Mouse (Mus musculus) forebrain, embryonic 11.5 days (tissue): Measurements from ENCODE around the gene Psen1. TPM values are rescaled to one million over a fixed set of nuclear protein-coding genes. Genes with fewer than 3 reads are reported as not detected.

ENCODE experiments used
- ATAC-seq: fragments of 200-750 bp; cut with Nextera tagmentation; replicated peaks from 2 replicates; pipeline ENCODE4 v1.8.0; 2017; ENCODE audit warnings: moderate TSS enrichment; ENCODE audit not compliant: low FRiP score
- DNase-seq: peaks from one replicate; pipeline ENCODE4 v3.0.0-alpha.2; 2017; ENCODE audit warnings: low spot score
- H3K27ac ChIP-seq: fragments of 300-500 bp; sonication (generic); 2 replicates; pipeline ENCODE4 v1.5.1; 2014; ENCODE audit warnings: low read depth, low read length
- H3K27me3 ChIP-seq: fragments of 300-500 bp; sonication (generic); 2 replicates; pipeline ENCODE4 v1.6.1; 2014; ENCODE audit warnings: mild to moderate bottlenecking, low read length, mixed read lengths; ENCODE audit not compliant: control insufficient read depth, insufficient read depth
- H3K36me3 ChIP-seq: fragments of 300-500 bp; sonication (generic); 2 replicates; pipeline ENCODE4 v1.6.1; 2014; ENCODE audit warnings: mild to moderate bottlenecking, low read length, moderate library complexity, mixed read lengths; ENCODE audit not compliant: control insufficient read depth, insufficient read depth
- H3K4me1 ChIP-seq: fragments of 300-500 bp; sonication (generic); replicated peaks from 2 replicates; pipeline ENCODE4 v1.6.1; 2014; ENCODE audit warnings: low read length, mixed read lengths; ENCODE audit not compliant: control insufficient read depth, insufficient read depth
- H3K4me2 ChIP-seq: fragments of 300-500 bp; sonication (generic); 2 replicates; pipeline ENCODE4 v1.6.1; 2014; ENCODE audit warnings: low read depth, mild to moderate bottlenecking, low read length, moderate library complexity, mixed read lengths; ENCODE audit not compliant: severe bottlenecking
- H3K4me3 ChIP-seq: fragments of 300-500 bp; sonication (generic); 2 replicates; pipeline ENCODE4 v1.5.1; 2014; ENCODE audit warnings: low read depth, low read length
- H3K9ac ChIP-seq: fragments of 300-500 bp; sonication (generic); 2 replicates; pipeline ENCODE4 v1.6.1; 2014; ENCODE audit warnings: low read length
- H3K9me3 ChIP-seq: fragments of 300-500 bp; sonication (generic); 2 replicates; pipeline ENCODE4 v1.6.1; 2016; ENCODE audit warnings: low read length, mixed read lengths; ENCODE audit not compliant: control insufficient read depth
- WGBS: fragments of 180-500 bp; shearing (Covaris S2); extraction: QIAGEN DNeasy Blood & Tissue Kit; methylation state at CpG from one replicate; pipeline ENCODE4 v1.1.7; 2014; 5-methylcytosine and 5-hydroxymethylcytosine counted together
- polyA plus RNA-seq: library from polyadenylated mRNA; unstranded; fragments of >200 nt; fragmentation: Nextera tagmentation; extraction: Ambion mirVana; gene quantifications from 2 replicates; pipeline ENCODE4 v1.2.1, GENCODE M21; 2014

The Psen1 gene
- polyA plus RNA-seq, 1 experiment from 2014 or later: 69.6 TPM

DNA sequence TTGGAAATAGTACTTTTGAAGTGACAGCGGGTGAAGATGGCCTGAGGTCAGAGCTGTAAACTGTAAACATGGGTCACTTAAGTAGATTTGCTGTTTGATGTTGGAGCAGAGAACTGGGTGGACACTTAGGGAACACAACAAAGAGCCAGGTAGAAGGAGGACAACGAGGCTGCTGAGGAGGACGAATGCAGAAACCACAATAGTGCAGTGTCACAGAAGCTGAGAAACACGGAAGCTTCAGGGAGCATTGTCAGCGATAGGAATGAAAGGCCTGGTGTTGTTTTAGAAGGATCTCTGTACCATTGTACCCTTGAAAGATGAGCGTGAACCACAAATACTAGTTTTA, 1.1 kb downstream of the Psen1 start:
- Histone ChIP-seq H3K27me3 (no peaks in the 10 kb centered on the region), H3K4me2 (peak overlapping the region; percentile 87), H3K4me3 (peak overlapping the region; percentile 93), H3K9me3 (no peaks in the 10 kb centered on the region), H3K9ac (peak overlapping the region; percentile 91), H3K36me3 (no peaks in the 10 kb centered on the region), H3K4me1 (no peaks in the 10 kb centered on the region), H3K27ac (no peak overlapping the region)
- 38% methylated on average over 6 of the region's 6 CpGs for WGBS
- DNase-seq: no peak
- no peak for ATAC-seq

DNA sequence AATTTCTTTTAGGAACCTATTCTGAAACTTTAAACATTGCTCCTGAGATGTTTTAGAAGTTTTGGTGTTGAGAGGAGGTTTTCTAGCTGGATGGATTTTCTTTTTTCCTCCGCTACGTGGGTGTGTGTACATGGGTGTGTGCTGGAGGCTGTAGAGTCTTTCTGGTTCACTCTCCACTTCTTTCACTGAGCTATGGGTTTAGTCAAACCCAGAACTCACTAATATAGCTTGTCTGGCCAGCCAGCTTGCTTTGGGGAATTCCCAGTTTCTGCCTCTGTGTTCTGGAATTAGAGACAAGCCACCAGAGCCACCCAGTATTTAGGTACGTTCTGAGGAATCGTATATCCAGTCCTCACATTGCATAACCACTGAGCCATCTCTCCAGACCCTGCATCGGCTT, 6.1 kb downstream of the Psen1 start:
- WGBS: 95% methylated on average over 5 of the region's 5 CpGs
- Histone ChIP-seq H3K9me3 (no peaks in the 10 kb centered on the region), H3K4me3 (no peak overlapping the region), H3K9ac (no peak overlapping the region), H3K4me1 (no peaks in the 10 kb centered on the region), H3K27me3 (no peaks in the 10 kb centered on the region), H3K36me3 (no peaks in the 10 kb centered on the region), H3K4me2 (no peak overlapping the region), H3K27ac (no peak overlapping the region)
- DNase-seq (no peak), ATAC-seq (no peak)

DNA sequence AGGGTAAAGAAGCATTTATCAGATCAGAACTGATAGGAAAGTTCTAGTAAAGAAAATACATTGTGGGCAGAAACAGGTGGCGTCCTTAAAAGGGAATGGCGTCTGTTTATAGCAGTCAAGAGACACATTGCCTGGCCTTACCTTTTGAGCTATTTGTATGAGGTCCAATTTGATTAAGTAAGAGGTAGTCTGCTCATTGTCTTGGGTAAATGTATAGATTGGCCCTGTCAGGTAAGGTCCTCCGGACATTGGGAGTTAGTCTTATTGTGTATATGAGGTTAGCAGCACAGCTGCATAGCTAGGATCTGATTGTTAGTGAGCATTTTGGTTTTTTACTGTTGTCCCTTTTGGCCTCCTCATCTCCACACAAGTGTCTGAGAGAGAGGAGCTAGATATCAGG, 6.7 kb downstream of the Psen1 start:
- 94% methylated on average over 3 of the region's 3 CpGs for WGBS
- ATAC-seq: no peak
- no peaks in the 10 kb centered on the region; the same call in 1 of the 2 replicates for H3K36me3 ChIP-seq

DNA sequence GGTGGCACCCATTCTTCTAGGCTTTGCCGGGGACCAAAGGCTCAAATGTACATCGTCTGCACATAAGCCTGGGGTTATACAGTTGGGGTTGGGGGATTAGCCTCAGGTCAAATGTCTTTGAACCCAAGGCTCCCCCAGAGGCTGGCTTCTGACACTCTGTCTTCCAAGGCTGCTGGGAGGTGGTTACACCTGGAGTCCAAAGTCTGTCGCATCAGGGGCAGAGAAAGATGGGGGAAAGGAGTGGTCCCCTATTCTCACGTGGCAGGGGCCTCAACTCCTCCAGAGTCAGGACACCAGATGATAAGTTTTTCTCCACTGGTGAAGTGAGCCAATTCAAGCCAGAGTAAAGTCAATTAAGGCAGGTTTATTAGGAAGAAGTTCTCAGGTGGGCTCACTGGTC, 10.7 kb downstream of the Psen1 start:
- DNase-seq: no peak

More for the DNA sequence above, 6.7 kb downstream of the Psen1 start:
- H3K27me3 ChIP-seq: no peaks in the 10 kb centered on the region
- no peaks in the 10 kb centered on the region for H3K9me3 ChIP-seq
- no peak for DNase-seq
- no peak overlapping the region for H3K4me3 ChIP-seq
- H3K9ac ChIP-seq: no peak overlapping the region
- H3K4me1 ChIP-seq: no peaks in the 10 kb centered on the region
- no peak overlapping the region for H3K4me2 ChIP-seq
- no peak overlapping the region for H3K27ac ChIP-seq

DNA sequence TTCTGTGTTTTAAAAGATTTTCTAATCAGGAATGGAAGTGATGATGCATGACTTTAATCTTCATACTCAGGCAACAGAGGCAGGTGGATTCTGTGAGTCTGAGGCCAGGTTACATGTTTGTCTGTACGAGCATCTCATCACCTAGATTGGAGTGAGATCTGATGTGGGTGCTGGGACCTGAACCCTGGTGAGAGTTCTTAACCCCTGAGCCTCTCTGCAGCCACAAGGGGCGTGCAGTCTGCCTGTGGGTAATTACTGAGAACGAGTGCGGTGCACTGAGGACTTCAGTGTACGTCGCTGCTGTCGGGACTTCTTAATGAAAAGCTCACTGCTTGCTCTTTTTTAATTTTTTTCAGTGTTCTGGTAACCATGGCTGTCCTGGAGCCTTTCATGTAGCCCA, 13.7 kb downstream of the Psen1 start:
- WGBS: 84% methylated on average over 7 of the region's 7 CpGs
- no peak for ATAC-seq
- H3K4me3 ChIP-seq: no peak overlapping the region

More for the DNA sequence above, 10.7 kb downstream of the Psen1 start:
- no peak overlapping the region for H3K9ac ChIP-seq
- no peaks in the 10 kb centered on the region; the same call in 1 of the 2 replicates for H3K36me3 ChIP-seq
- H3K4me3 ChIP-seq: no peak overlapping the region
- no peak for ATAC-seq
- no peaks in the 10 kb centered on the region for H3K4me1 ChIP-seq
- H3K4me2 ChIP-seq: no peak overlapping the region
- H3K27ac ChIP-seq: no peak overlapping the region
- 93% methylated on average over 4 of the region's 4 CpGs for WGBS
- no peaks in the 10 kb centered on the region for H3K27me3 ChIP-seq
- no peaks in the 10 kb centered on the region for H3K9me3 ChIP-seq

DNA sequence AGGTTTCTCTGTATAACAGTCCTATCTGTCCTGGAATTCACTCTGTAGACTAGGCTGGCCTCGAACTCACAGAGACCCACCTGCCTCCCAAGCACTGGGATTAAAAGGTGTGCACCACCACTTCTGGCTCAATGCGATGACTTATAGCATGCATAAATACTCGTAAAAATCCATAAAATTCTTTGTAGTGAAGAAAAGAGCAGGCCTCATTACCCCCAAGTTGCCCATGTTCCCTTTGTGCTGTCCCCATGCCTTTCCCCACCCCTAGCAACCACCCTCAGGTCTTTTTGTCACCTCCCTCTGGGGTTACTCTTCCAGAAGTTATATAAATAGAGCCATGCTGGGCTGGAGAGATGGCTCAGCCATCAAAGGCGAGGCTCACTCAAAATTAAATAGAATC, 14.8 kb downstream of the Psen1 start:
- Histone ChIP-seq H3K27ac (no peak overlapping the region), H3K4me2 (no peak overlapping the region), H3K9me3 (no peaks in the 10 kb centered on the region), H3K9ac (no peak overlapping the region), H3K4me1 (no peaks in the 10 kb centered on the region), H3K36me3 (no peaks in the 10 kb centered on the region; the same call in 1 of the 2 replicates), H3K4me3 (no peak overlapping the region), H3K27me3 (no peaks in the 10 kb centered on the region)
- WGBS: 54% methylated on average over 4 of the region's 4 CpGs
- peak; percentile 49; the same call in 1 of the 2 replicates for ATAC-seq
- DNase-seq: peak; percentile 63

More for the DNA sequence above, 13.7 kb downstream of the Psen1 start:
- no peak for DNase-seq
- H3K4me2 ChIP-seq: no peak overlapping the region
- no peaks in the 10 kb centered on the region; the same call in 1 of the 2 replicates for H3K36me3 ChIP-seq
- no peak overlapping the region for H3K27ac ChIP-seq
- no peaks in the 10 kb centered on the region for H3K9me3 ChIP-seq
- H3K9ac ChIP-seq: no peak overlapping the region
- no peaks in the 10 kb centered on the region for H3K4me1 ChIP-seq
- no peaks in the 10 kb centered on the region for H3K27me3 ChIP-seq

DNA sequence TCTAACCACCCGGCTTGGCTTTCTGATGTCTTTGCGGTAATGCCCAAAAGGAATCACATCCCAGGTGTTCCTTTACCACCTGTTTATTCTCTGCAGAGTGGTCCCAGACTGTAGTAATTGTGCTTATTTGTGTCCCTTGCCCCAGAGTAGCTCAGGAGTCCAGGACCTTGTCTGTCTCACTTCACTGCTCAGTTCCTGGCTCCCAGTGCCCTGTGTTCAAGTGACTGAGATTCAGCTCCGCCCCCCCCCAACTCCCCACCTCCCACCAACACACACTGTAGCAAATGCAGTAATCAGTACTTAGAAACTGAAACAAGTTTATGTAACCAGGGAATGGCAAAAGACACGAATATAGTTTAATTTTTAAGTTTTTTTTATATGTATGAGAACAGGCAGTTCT, 19.0 kb downstream of the Psen1 start:
- H3K9me3 ChIP-seq: no peaks in the 10 kb centered on the region
- WGBS: 95% methylated on average over 4 of the region's 4 CpGs
- H3K27me3 ChIP-seq: no peaks in the 10 kb centered on the region
- H3K4me1 ChIP-seq: no peaks in the 10 kb centered on the region
- no peak overlapping the region for H3K9ac ChIP-seq
- ATAC-seq (no peak), DNase-seq (no peak)
- H3K4me2 ChIP-seq: no peak overlapping the region
- H3K36me3 ChIP-seq: no peaks in the 10 kb centered on the region
- no peak overlapping the region for H3K27ac ChIP-seq
- H3K4me3 ChIP-seq: no peak overlapping the region

DNA sequence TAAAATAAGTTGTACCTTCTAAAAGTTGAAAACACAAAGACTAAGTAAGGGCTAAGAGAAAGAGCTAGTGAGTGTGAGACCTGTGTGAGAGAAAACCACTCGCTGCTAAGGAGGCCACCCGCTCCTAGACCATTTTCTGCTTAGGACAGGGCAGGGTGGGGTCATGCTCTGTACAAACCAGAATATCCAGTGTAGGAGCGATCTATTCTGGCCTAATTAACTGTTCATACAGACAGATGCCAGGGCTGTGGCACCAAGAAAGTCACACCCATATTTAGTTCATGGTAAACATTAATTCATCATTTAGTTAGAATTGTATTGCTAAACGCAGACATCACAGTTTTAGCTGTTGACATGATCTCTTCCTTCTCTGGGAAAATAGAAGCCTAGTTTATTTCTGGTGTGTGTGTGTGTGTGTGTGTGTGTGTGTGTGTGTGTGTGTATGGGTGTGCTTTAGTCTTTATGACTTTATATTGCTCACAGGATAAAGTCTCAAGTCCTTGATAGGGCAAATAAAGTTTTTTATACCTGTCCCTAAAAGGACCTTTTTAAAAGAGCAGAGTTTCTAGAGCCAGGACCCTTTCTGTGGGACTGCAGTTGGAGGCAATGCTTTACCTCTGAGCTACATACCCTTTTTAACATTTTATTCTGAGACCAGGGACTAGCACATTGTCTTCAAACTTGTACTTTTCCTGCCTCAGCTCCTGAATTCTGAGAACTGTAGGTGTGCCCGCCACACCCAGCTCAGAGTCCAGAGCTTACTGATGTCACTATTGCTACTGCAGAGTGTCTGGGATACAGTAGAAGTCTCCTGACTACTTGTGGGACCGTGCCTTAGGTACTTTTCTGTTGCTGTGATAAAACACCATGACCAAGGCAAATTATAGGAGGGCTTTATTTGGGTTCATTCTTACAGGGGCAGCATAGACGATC, 20.5 kb downstream of the Psen1 start:
- no peaks in the 10 kb centered on the region for H3K4me1 ChIP-seq
- DNase-seq (no peak), ATAC-seq (no peak)
- H3K27ac ChIP-seq: no peak overlapping the region
- no peaks in the 10 kb centered on the region for H3K27me3 ChIP-seq
- no peak overlapping the region for H3K9ac ChIP-seq
- no peaks in the 10 kb centered on the region for H3K9me3 ChIP-seq
- H3K4me2 ChIP-seq: no peak overlapping the region
- H3K36me3 ChIP-seq: no peaks in the 10 kb centered on the region
- 89% methylated on average over 7 of the region's 7 CpGs for WGBS
- no peak overlapping the region for H3K4me3 ChIP-seq

DNA sequence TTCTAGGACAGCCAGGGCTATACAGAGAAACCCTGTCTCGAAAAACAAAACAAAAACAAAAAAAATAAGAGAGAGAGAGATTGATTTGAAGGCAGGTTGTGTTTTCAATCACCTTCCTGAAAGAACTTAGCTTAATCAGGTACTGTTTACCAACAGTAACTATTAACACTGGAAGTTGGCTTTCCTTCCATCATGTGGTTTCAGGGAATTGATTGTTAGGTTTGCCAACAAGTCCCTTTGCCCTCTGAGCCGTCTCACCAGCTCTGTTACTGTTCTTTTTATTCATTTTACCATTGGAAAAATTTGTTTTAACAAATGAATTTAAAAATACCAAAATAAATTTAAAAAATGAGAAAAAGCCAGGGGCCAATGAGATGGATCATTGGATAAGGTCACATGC, 22.0 kb downstream of the Psen1 start:
- no peak for DNase-seq
- H3K4me3 ChIP-seq: no peak overlapping the region
- no peak overlapping the region for H3K27ac ChIP-seq
- H3K36me3 ChIP-seq: no peaks in the 10 kb centered on the region
- no peaks in the 10 kb centered on the region for H3K4me1 ChIP-seq
- H3K4me2 ChIP-seq: no peak overlapping the region
- H3K9ac ChIP-seq: no peak overlapping the region
- no peak for ATAC-seq
- WGBS: 95% methylated on average over 2 of the region's 2 CpGs
- no peaks in the 10 kb centered on the region for H3K9me3 ChIP-seq
- no peaks in the 10 kb centered on the region for H3K27me3 ChIP-seq
